Mouse (Mus musculus) retina, postnatal 1 day (tissue): Measurements from ENCODE around the gene Ncor2.
A peak's percentile ranks its signal among the peaks of the same experiment; 100 is the strongest.

Experiments
- DNase-seq: peaks from one replicate; pipeline ENCODE4 v3.0.0-alpha.2; 2012

Ncor2 gene

DNA sequence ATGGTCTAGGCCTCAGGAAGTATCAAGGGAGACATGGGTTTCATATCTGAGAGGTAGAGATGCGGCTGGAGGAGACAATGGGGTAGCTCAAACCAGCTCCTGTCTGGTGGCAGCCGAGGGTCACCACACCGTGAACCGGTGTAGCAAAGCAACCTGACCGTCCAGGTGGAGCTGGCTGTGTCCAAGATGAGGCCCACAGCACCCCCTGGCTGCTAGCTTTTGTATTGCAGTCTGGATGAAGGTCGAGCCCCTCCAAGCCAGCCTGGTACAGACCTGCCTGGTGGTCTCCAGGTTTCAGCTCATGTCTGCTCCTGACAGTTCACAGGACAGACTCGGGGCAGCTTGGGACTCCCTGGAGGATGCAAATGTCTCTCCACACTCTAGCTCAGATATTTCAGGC, 164.5 kb downstream of the Ncor2 start:
- DNase-seq = peak; percentile 61

DNA sequence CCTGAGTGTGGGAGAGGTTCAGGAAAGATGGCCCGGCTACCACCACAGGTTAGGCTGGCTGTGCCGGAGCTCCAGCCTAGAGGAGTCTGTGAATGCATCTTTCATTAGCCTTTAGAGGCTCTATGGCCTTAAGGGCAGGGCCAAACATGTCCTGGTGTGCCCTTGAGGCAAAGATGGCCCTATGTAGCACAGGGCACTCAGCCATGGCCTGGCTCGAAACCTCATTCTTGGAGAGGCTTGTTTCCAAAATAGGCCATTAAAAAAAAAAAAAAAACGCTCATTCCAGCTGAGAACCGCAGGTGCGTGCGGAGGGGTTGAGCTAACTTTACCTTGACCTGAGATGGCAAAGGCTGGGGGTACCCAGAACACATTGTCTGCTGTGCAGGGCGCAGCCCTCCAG, 167.4 kb downstream of the Ncor2 start:
- no peak for DNase-seq

- no peak for DNase-seq
These were observed 167.9 kb downstream of the Ncor2 start for GRCm38 (mm10) chr5:125011166-125011565.

DNA sequence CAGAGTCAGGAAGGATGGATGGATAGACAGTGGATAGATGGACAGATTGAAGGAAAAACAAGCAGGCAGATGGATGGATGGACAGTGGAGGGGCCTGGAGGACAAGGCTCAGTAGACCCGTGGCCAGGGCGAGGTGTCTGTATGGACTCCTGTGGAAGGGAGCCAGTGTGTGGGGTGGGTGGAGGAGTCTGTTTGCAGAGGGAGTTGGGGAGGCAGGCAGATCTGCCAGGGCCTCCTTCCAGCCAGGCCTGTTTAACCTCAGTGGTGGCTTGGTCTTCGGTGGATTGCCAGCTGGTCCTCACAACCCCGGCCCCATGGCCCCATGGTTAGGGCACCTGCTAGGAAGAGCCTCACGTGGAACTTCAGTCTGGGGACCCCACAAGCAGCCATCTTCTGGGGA, 172.1 kb downstream of the Ncor2 start:
- no peak for DNase-seq

DNA sequence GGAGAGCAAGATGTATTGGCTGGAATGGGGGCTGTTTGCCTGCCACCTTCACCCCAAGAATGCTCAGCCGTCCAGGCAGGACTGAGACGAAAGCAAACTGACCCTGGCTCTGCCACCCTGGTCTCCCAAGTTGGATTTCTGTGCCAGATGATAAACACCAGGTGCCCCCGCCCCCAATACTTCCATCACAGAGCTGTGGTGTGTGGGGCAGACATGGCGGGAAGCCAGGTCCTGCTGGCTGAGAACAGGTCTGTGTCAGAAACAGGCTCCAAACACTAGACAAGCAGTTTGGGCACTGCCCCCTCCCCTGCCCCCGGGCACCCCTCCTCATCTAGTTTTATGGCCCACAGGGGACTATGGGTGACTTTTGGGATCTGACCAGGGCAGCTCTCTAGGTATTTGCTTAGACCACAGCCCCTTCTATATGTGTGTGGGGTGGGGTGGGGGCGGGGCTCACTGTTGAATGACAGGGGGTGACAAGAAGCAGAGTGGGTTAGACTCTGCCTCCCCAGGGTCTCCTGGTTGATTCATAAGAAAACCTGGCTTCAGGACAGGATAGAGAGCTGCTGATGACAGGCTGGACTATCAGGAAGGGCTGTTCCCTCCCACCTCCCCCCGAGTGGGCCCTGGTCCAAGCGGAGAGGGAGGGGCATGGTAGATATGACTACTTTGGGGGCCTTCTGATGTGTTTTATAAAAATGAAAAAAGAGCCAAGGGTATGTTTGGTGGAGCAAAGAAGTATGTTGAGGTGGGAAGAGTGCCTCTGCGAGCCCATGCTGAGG, 173.0 kb downstream of the Ncor2 start:
- no peak for DNase-seq

GRCm38 (mm10) chr5:125003873-125004255, 175.2 kb downstream of the Ncor2 start:
- no peak for DNase-seq

DNA sequence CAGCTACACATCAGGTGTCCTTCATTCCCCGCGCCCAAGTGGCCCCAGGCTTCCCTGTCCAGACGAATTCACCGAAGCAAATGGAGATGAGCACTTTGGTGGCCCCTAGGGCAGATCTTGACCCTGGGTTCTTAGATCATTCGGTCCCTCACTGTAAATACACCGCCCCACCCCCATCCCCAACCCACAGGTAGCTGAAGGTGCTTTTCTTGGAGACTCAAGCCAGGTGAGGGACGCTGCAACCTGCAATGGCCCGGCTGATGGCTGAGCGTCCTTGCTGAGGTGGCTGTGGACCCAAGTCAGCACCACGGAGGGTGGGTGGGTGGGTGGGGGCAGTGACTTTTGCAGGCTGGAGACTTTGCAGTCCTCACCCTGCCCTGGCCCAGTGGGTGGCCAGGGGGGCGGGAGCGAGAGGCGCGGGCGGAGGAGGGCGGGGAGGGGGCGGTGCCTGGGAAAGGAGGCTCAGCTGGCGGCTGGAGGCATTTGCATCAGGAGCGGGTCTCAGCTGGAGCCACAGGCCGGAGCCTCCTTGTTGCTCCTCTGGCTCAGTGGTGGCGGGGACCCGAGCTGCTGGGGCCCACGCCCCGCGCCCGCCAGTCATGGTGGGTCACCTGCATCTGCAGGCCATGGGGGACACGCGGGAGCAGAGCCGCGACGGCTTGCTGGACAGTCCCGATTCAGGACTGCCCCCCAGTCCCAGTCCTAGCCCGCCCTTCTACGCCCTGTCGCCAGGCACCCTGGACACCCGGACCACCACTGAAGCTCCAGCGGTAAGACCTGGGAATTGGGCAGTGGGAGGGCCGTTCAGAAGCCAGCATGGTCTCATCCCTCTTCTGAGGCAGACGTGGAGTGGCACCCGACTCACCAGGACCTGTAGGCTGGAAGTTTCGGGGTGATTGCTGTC, 175.8 kb downstream of the Ncor2 start, which contains the start of gene Rflna:
TSS of gene Rflna (plus strand) at position 253 of the 904 bp plus-strand sequence.
- peak; percentile 77 for DNase-seq

DNA sequence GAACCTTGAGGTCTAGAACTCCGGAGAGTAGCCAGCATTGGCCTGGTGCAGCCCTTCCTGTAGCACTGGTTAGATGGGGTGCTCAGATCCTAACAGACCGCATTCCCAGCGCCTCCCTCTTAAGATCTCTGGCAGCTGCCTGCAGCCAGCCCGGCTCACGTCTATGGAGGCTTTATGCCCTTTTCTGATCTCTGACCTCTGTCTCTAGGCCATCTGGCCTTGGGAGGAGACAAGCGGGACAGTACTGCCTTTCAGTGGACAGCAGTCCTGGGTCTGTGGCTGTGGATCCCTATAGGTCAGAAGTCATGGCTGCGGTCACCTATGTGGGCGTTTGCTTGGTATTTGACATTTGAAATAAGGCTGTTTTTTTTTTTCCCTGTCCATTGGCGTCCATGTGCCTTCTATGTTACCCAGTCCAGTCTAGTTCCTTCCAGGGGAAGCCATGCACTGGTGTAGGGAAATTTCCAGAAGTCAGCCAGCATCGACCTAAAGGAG, 178.2 kb downstream of the Ncor2 start:
- DNase-seq = no peak

DNA sequence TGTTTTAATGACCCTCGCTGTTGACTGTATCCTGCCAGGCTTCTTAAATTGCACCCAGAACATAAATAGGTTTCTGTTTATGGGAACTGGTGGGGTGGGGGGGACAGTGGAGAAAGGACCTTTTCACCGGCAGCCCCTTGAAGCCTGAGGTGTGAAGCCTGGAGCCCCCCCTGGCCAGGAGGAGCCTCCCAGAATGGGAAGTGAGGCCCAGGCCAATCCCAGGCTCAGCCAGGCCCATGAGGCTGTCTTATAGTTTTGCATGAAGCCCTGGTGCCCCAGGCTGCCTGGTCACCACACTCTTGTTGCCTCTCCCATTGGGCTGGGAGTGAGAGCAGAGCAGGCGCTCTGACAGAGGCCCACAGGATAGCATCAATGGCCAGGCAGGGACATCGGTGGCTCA, 181.1 kb downstream of the Ncor2 start:
- no peak for DNase-seq

- no peak for DNase-seq
These were observed 182.2 kb downstream of the Ncor2 start for GRCm38 (mm10) chr5:124996816-124997215.

DNA sequence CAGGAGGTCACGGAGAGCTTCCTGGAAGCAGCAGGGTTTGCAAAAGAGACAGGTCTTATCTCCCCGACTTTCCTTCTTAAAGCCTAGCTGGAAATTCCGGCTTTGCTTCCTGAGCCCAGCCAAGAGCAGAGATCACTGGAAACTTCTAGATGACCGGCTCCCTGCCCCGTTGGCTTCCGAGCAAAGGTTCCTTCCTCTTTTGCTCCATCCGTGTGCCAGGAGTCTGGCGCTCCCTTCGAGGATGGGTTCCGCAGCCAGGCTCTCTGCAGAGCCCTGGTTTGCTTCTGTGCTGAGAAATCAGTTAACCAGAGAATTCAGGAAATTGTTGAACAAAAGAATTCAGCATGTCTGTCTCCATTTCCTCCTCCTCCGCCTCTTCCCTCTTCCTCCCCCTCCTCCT, 186.1 kb downstream of the Ncor2 start:
- no peak for DNase-seq

- DNase-seq = no peak
These were observed 186.7 kb downstream of the Ncor2 start for GRCm38 (mm10) chr5:124992323-124992722.

GRCm38 (mm10) chr5:124989724-124990123, 189.3 kb downstream of the Ncor2 start:
- DNase-seq = no peak

DNA sequence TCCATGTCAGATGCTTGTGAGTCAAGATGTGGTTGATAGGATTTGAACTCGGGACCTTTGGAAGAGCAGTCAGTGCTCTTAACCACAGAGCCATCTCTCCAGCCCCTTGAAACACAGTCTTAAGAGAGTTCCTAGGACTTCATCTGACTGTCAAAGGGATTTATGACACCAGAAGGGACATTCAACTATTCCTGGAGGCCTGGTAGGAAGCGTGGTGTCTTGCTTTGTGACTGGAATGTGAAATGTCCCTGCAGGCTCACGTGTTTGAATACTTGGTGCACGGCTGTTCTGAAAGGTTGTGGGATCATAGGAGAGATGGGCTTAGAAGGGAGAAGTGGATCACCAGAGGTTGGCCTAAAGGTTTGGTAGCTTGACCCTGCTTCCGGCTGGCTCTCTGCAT, 192.4 kb downstream of the Ncor2 start:
- no peak for DNase-seq

- no peak for DNase-seq
These were observed 192.8 kb downstream of the Ncor2 start for GRCm38 (mm10) chr5:124986222-124986621.

DNA sequence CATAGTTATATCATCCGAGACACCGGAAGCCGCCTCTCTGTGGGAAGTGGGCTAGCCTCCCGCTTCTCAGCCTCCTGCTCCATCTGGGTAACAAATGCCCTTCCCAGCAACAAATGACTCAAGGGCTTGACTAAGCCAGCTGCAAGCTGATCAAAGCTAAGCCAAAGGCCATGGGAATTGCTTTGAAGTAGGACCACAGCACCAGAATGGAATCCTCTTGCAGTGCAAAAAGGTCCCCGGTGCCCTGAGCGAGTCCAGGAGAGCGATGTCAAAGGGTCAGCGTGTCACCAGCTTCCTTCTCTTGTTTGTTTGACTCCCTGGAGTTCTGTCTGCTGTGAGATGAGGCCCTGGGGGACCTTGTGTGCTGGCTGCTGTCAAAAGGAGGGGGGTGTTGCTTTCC, 209.2 kb downstream of the Ncor2 start:
- peak; percentile 31 for DNase-seq
